Mouse (Mus musculus) lung, postnatal 0 days (tissue): ENCODE results near the gene Lef1.

Experiments
- CTCF ChIP-seq: IDR thresholded peaks from 2 replicates; pipeline ENCODE4 v1.5.1; 2016; ENCODE audit warnings: antibody characterized with exemption, mild to moderate bottlenecking
- EP300 ChIP-seq: IDR thresholded peaks from 2 replicates; pipeline ENCODE4 v1.6.1; 2016; ENCODE audit warnings: antibody characterized with exemption, mild to moderate bottlenecking, control low read depth

DNA sequence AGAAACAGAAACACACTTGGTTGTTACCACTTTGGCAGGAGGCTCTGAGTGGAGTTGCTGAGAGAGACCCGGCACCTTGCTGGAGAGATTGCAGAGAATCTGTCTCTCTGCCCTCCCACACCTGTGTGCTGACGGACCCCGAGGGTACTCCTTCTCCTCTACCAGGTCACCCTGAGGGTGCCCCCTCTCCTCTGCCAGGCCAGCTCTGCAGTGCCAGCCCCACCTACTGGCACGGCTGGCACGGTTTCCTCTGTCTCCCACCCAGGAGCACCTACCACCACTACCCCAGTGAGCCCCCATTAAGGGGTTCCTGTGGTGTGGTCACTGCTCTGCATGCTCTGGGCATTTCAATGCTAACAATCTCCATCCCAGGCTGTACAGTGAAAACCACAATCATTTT, 42.3 kb upstream of the Lef1 start:
- TF ChIP-seq EP300 (no peak), CTCF (no peak)
